Mouse (Mus musculus) thymus, postnatal 4 days (tissue): ENCODE measurements around the gene Ccnf.

Experiments used
- DNase-seq: peaks from one replicate; pipeline ENCODE4 v3.0.0; 2021

The Ccnf gene

GRCm38 (mm10) chr17:24199741-24200140, 51.5 kb downstream of the Ccnf start:
- no peak for DNase-seq

- no peak for DNase-seq
Measured at GRCm38 (mm10) chr17:24199252-24199651, 52.0 kb downstream of the Ccnf start.

GRCm38 (mm10) chr17:24197032-24197824, 54.1 kb downstream of the Ccnf start:
- DNase-seq, result no peak

- DNase-seq, result no peak
Measured at GRCm38 (mm10) chr17:24195349-24195748, 55.9 kb downstream of the Ccnf start.

DNA sequence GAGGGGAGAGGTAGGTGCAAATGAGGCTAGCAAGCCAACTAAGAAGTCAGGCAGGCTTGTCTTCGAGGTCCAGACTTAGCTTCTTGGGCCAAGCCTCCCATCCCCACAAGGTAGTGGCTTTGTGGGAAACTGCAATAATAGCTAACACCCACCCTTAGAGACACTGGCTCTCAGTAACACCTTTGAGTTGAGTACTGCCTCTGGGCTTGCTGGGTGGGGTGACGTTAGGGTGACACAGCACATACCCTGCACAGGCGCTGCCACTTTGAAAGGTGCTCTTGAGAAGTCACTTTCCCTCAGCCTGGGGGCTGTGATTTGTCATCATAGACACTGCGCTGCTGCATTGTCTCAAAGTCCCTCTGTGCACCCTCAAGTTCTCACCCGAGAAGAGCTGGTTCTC, 57.5 kb downstream of the Ccnf start:
- DNase-seq, result no peak

DNA sequence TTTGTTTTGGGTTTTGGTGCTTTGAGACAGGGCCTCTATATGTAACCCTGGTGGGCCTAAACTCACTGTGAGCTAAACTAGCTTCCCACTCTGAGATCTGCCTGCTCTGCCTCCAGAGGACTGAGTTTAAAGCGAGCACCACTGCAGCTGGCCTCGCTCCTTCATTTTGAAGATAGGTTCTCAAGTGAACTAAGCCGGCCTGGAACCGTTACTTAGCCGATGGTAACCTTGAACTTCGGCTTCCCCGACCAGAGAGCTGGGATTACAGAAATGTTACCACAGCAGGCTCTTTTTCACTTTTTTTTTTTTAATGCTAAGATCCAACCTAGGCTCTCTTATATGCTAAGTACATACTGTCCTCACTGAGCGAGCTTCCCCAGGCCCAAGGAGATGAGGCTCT, 58.0 kb downstream of the Ccnf start:
- DNase-seq, result no peak

DNA sequence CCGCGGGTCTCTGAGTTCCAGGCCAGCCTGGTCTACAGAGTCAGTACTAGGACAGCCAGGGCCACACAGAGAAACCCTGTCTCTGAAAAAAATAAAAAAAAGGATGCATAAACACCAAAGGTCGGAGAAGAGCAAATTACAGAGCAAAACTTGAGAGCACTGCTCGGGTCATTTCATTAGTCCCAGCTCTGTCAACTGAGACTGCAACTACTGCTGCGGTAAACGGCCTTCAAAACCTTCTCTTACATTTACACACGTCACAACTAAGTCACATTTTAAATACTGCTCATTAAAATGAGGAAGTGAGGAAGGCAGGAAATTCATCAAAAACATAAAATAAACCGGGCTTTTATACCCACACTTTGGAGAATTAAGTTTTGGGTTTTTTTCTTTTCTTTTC, 58.4 kb downstream of the Ccnf start:
- DNase-seq, result no peak

DNA sequence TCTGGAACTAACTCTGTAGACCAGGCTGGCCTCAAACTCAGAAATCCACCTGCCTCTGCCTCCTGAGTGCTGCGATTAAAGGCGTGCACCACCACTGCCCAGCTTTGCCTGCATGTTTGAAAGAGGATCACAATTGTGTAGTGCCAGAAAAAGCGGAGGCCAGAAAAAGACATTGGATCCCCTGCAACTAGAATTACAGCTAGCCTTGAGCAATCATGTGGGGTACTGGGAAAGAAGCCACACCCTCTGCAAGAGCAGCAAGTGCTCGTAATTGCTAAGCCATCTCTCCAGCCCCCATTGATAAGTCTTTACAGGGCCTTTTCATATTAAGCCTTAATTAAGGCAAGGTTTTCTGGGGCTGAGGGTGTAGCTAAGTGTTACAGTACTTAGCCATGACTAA, 59.8 kb downstream of the Ccnf start:
- DNase-seq, result no peak

DNA sequence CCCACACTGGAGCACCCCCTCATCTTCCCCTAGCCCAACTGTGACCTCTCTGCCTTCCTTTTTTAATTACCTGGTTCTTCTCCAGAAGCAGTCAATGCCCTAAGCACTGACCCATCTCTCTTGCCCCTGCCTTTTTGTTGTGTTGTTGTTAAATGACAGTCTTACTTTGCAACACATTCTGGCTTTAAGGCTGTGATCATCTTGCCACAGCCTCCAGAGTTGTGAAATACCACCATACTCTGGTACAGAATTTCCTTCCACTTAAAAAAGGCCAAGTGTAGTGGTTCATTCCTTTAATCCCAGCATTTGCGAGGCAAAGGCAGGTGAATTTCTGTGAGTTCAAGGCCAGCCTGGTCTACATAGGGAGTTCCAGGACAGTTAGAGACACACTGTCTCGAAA, 60.4 kb downstream of the Ccnf start:
- DNase-seq, result no peak

GRCm38 (mm10) chr17:24174259-24174658, 77.0 kb downstream of the Ccnf start:
- no peak for DNase-seq

- peak; percentile 78 for DNase-seq
Measured at GRCm38 (mm10) chr17:24173423-24173822, 77.9 kb downstream of the Ccnf start.
